21 mouse cellular contexts compared by ENCODE assay signal in the genomic region with DNA sequence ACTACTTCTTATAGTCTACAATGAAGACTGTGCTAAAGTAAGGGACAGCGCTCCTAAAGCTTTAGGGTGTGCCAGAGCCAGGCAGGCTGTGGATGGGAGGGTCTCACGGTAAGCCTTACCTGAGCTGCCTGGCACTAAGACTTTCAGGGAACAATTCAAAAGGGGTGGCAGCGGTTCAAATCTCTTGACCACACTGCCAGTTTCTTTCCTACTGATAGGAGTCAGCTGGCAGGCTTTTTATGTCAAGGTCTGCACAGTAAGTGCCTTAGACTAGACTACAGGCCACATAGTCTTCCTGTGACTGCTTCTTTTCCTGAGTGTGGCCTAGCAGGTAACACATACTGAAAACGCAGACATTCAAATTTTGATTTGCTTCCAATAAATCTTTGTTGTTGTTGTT.
DNase-seq lines count a peak whose midpoint lies in the region; ATAC-seq and TF ChIP-seq lines count a peak whose summit lies in the region.
"Had no signal": no experiment of that assay in that cellular context is flagged by ENCODE, and none has a peak within 500 bp of the region (broad histone marks: within the 10 kb centered on the region; RNA-seq: fewer than 3 reads in every experiment).

No protein-coding gene starts in this region.

- TF ChIP-seq EP300 in stomach, postnatal 0 days (optimal IDR thresholded peaks at IDR 0.05), result no peak

- no peaks in the 10 kb centered on the region for H3K27me3 ChIP-seq in intestine, embryonic 14.5 days (replicated peaks; ENCODE audit: control insufficient read depth, insufficient read depth, low read length)
- no peaks in the 10 kb centered on the region for H3K27me3 ChIP-seq in intestine, embryonic 15.5 days (replicated peaks)
- H3K27me3 ChIP-seq in kidney, embryonic 14.5 days (ENCODE audit: control insufficient read depth, insufficient read depth, low read length), result no peaks in the 10 kb centered on the region
- no peaks in the 10 kb centered on the region for H3K27me3 ChIP-seq in stomach, embryonic 14.5 days (ENCODE audit: control insufficient read depth, insufficient read depth, low read length)
- no peaks in the 10 kb centered on the region for H3K27me3 ChIP-seq in stomach, postnatal 0 days (ENCODE audit: control insufficient read depth, insufficient read depth, low read length)
- no peaks in the 10 kb centered on the region for H3K27me3 ChIP-seq in midbrain, postnatal 0 days (ENCODE audit: insufficient read depth, low read length)
- H3K27me3 ChIP-seq: forebrain, embryonic 13.5 days; hindbrain, embryonic 13.5 days had no signal

- no peak overlapping the region for H3K4me2 ChIP-seq in intestine, embryonic 14.5 days (ENCODE audit: low read length)
- no peak overlapping the region for H3K4me2 ChIP-seq in intestine, embryonic 15.5 days (replicated peaks)
- H3K4me2 ChIP-seq in kidney, embryonic 14.5 days (replicated peaks; ENCODE audit: low read depth, low read length), result no peak overlapping the region
- no peak overlapping the region for H3K4me2 ChIP-seq in stomach, embryonic 14.5 days (replicated peaks; ENCODE audit: low read depth, low read length)
- no peak overlapping the region for H3K4me2 ChIP-seq in stomach, postnatal 0 days (replicated peaks; ENCODE audit: low read depth)
- no peak overlapping the region for H3K4me2 ChIP-seq in midbrain, postnatal 0 days (ENCODE audit: low read depth, low read length, poor library complexity, severe bottlenecking)
- H3K4me2 ChIP-seq: forebrain, embryonic 13.5 days; heart, embryonic 11.5 days; hindbrain, embryonic 13.5 days had no signal

- WGBS in intestine, embryonic 14.5 days, result 83% methylated on average over 4 of the region's 4 CpGs
- WGBS in intestine, embryonic 15.5 days, result 96% methylated on average over 4 of the region's 4 CpGs
- 92% methylated on average over 4 of the region's 4 CpGs for WGBS in kidney, embryonic 14.5 days
- 90% methylated on average over 4 of the region's 4 CpGs for WGBS in stomach, embryonic 14.5 days
- 72% methylated on average over 4 of the region's 4 CpGs for WGBS in stomach, postnatal 0 days
- WGBS in midbrain, postnatal 0 days, result 94% methylated on average over 4 of the region's 4 CpGs

- ATAC-seq in intestine, embryonic 14.5 days (replicated peaks; ENCODE audit: low FRiP score, low TSS enrichment, low read depth), result no peak
- no peak for ATAC-seq in intestine, embryonic 15.5 days
- no peak for ATAC-seq in kidney, embryonic 14.5 days (ENCODE audit: low FRiP score, low TSS enrichment)
- ATAC-seq in stomach, embryonic 14.5 days (ENCODE audit: insufficient number of reproducible peaks, insufficient read depth, low FRiP score, low read depth), result no peak
- no peak for ATAC-seq in stomach, postnatal 0 days (ENCODE audit: low FRiP score, low TSS enrichment)
- ATAC-seq in midbrain, postnatal 0 days (ENCODE audit: low FRiP score), result no peak
- ATAC-seq: activated CD4-positive, CD25-positive, alpha-beta regulatory T cell, adult 4 months; forebrain, embryonic 13.5 days; forebrain, embryonic 16.5 days; hindbrain, embryonic 16.5 days had no signal

- H3K4me3 ChIP-seq in intestine, embryonic 14.5 days (ENCODE audit: low read depth, low read length), result no peak overlapping the region
- H3K4me3 ChIP-seq in intestine, embryonic 15.5 days (replicated peaks), result no peak overlapping the region
- H3K4me3 ChIP-seq in kidney, embryonic 14.5 days (ENCODE audit: low read length), result no peak overlapping the region
- H3K4me3 ChIP-seq in stomach, embryonic 14.5 days (ENCODE audit: low read depth, low read length), result no peak overlapping the region
- H3K4me3 ChIP-seq in stomach, postnatal 0 days (ENCODE audit: low read depth, low read length), result no peak overlapping the region
- no peak overlapping the region for H3K4me3 ChIP-seq in midbrain, postnatal 0 days (ENCODE audit: low read depth, low read length)
- H3K4me3 ChIP-seq: forebrain, embryonic 10.5 days; forebrain, embryonic 13.5 days; hindbrain, embryonic 10.5 days; hindbrain, embryonic 13.5 days had no signal

- no peak overlapping the region for H3K9ac ChIP-seq in intestine, embryonic 14.5 days (ENCODE audit: low read length)
- H3K9ac ChIP-seq in intestine, embryonic 15.5 days, result no peak overlapping the region
- H3K9ac ChIP-seq in kidney, embryonic 14.5 days (ENCODE audit: low read depth, low read length), result no peak overlapping the region
- H3K9ac ChIP-seq in stomach, embryonic 14.5 days (replicated peaks; ENCODE audit: low read depth, low read length), result no peak overlapping the region
- no peak overlapping the region for H3K9ac ChIP-seq in stomach, postnatal 0 days (ENCODE audit: low read length)
- no peak overlapping the region for H3K9ac ChIP-seq in midbrain, postnatal 0 days (replicated peaks; ENCODE audit: low read length, poor library complexity, severe bottlenecking)
- H3K9ac ChIP-seq: forebrain, embryonic 13.5 days; hindbrain, embryonic 13.5 days had no signal

- peaks cover 35% of the 10 kb centered on the region for H3K4me1 ChIP-seq in intestine, embryonic 14.5 days (replicated peaks; ENCODE audit: control insufficient read depth, insufficient read depth, low read length)
- H3K4me1 ChIP-seq in intestine, embryonic 15.5 days (replicated peaks), result peaks cover 23% of the 10 kb centered on the region
- H3K4me1 ChIP-seq in kidney, embryonic 14.5 days (ENCODE audit: control insufficient read depth, insufficient read depth, low read length), result peaks cover 35% of the 10 kb centered on the region
- H3K4me1 ChIP-seq in stomach, embryonic 14.5 days (ENCODE audit: control insufficient read depth, insufficient read depth, low read length), result peaks cover 26% of the 10 kb centered on the region
- peaks cover 5% of the 10 kb centered on the region; the same call in 1 of the 2 replicates for H3K4me1 ChIP-seq in stomach, postnatal 0 days (replicated peaks; ENCODE audit: control insufficient read depth, insufficient read depth)
- H3K4me1 ChIP-seq in midbrain, postnatal 0 days (ENCODE audit: insufficient read depth, low read length), result no peaks in the 10 kb centered on the region
- H3K4me1 ChIP-seq: forebrain, embryonic 13.5 days had no signal

- H3K36me3 ChIP-seq in intestine, embryonic 14.5 days (ENCODE audit: control insufficient read depth, insufficient read depth, low read length), result peaks cover 60% of the 10 kb centered on the region
- H3K36me3 ChIP-seq in intestine, embryonic 15.5 days, result peaks cover 16% of the 10 kb centered on the region; the same call in 1 of the 2 replicates
- peaks cover 7% of the 10 kb centered on the region; the same call in 1 of the 2 replicates for H3K36me3 ChIP-seq in kidney, embryonic 14.5 days (ENCODE audit: control insufficient read depth, insufficient read depth, low read length)
- peaks cover 13% of the 10 kb centered on the region for H3K36me3 ChIP-seq in stomach, embryonic 14.5 days (ENCODE audit: control insufficient read depth, insufficient read depth, low read length)
- H3K36me3 ChIP-seq in stomach, postnatal 0 days (ENCODE audit: control insufficient read depth, insufficient read depth, low read length), result peaks cover 13% of the 10 kb centered on the region
- peaks cover 23% of the 10 kb centered on the region for H3K36me3 ChIP-seq in midbrain, postnatal 0 days (ENCODE audit: insufficient read depth, low read length)
- H3K36me3 ChIP-seq: forebrain, embryonic 10.5 days had no signal

- H3K9me3 ChIP-seq in intestine, embryonic 14.5 days (ENCODE audit: control insufficient read depth, low read length), result no peaks in the 10 kb centered on the region
- H3K9me3 ChIP-seq in intestine, embryonic 15.5 days, result no peaks in the 10 kb centered on the region
- H3K9me3 ChIP-seq in kidney, embryonic 14.5 days (ENCODE audit: control insufficient read depth, low read length), result no peaks in the 10 kb centered on the region
- H3K9me3 ChIP-seq in stomach, embryonic 14.5 days (ENCODE audit: control insufficient read depth, low read depth, low read length), result no peaks in the 10 kb centered on the region
- H3K9me3 ChIP-seq in stomach, postnatal 0 days (ENCODE audit: control insufficient read depth, low read length), result no peaks in the 10 kb centered on the region
- no peaks in the 10 kb centered on the region for H3K9me3 ChIP-seq in midbrain, postnatal 0 days (ENCODE audit: low read length)
- H3K9me3 ChIP-seq: forebrain, embryonic 10.5 days; forebrain, embryonic 13.5 days; hindbrain, embryonic 10.5 days; hindbrain, embryonic 13.5 days had no signal

- peak overlapping the region; percentile 95; the same call in 1 of the 2 replicates for H3K27ac ChIP-seq in intestine, embryonic 14.5 days (ENCODE audit: low read depth)
- no peak overlapping the region for H3K27ac ChIP-seq in intestine, embryonic 15.5 days
- H3K27ac ChIP-seq in kidney, embryonic 14.5 days (ENCODE audit: low read depth, low read length), result no peak overlapping the region; the same call in 1 of the 2 replicates
- H3K27ac ChIP-seq in stomach, embryonic 14.5 days (ENCODE audit: low read length), result peak overlapping the region; percentile 95
- H3K27ac ChIP-seq in stomach, postnatal 0 days (replicated peaks), result peak overlapping the region; percentile 35
- no peak overlapping the region for H3K27ac ChIP-seq in midbrain, postnatal 0 days (ENCODE audit: low read depth, low read length)
- H3K27ac ChIP-seq: forebrain, embryonic 10.5 days; forebrain, embryonic 13.5 days; hindbrain, embryonic 10.5 days; hindbrain, embryonic 13.5 days had no signal

- TF ChIP-seq CTCF in stomach, postnatal 0 days (IDR thresholded peaks at IDR 0.05; ENCODE audit: low read depth), result no peak
- TF ChIP-seq CTCF in midbrain, postnatal 0 days (IDR thresholded peaks at IDR 0.05), result no peak

- no peak for DNase-seq in intestine, embryonic 14.5 days (ENCODE audit: low spot score)
- DNase-seq in kidney, postnatal 10 days, result peak; percentile 3
- DNase-seq in stomach, postnatal 0 days (ENCODE audit: low spot score), result no peak
- no peak for DNase-seq in midbrain, postnatal 0 days (ENCODE audit: low spot score)
- DNase-seq in testis, postnatal 10 days (ENCODE audit: low spot score), result no peak
- DNase-seq: cerebellum, adult 18-20 months; cerebellum, adult 9-10 months; cerebellum, postnatal 14 days; gastrocnemius, postnatal 10 days; heart, adult 11 months had no signal

Comparison
In these comparisons a context has a peak if more than half of its experiments do, and no peak if none do; other contexts are left out.
1. H3K27ac ChIP-seq: peak in intestine, embryonic 14.5 days (single experiment), stomach, embryonic 14.5 days (single experiment) and stomach, postnatal 0 days (single experiment); none in intestine, embryonic 15.5 days (single experiment), kidney, embryonic 14.5 days (single experiment) and midbrain, postnatal 0 days (single experiment).